Mouse (Mus musculus) thymus, postnatal 0 days (tissue): ENCODE data around the gene Ffar3. TPM values are rescaled to one million over a fixed set of nuclear protein-coding genes. Genes with fewer than 3 reads are reported as not detected.

ENCODE experiments used
- polyA plus RNA-seq: library from polyadenylated mRNA; unstranded; fragments of >200 nt; fragmentation: Nextera tagmentation; extraction: Ambion mirVana; gene quantifications from 2 replicates; pipeline ENCODE4 v1.2.1, GENCODE M21; 2015

Gene Ffar3
- polyA plus RNA-seq, 1 experiment from 2014 or later = not detected

Other genes with a start within 250 kb of the Ffar3 start
- 0.75 and 0.90 TPM in 2 replicates for gene Upk1a, start 243.3 kb downstream of the Ffar3 start, polyA plus RNA-seq
- 989 and 1,078 TPM in 2 replicates for gene Cox6b1, start 230.0 kb downstream of the Ffar3 start, polyA plus RNA-seq
- gene Etv2, start 220.3 kb downstream of the Ffar3 start, polyA plus RNA-seq = not detected in 2 replicates
- 151 and 153 TPM in 2 replicates for gene Rbm42, start 205.9 kb downstream of the Ffar3 start, polyA plus RNA-seq
- gene Haus5, start 191.2 kb downstream of the Ffar3 start, polyA plus RNA-seq = 50.2 and 51.0 TPM in 2 replicates
- not detected in 2 replicates for gene Pmis2, start 184.6 kb downstream of the Ffar3 start, polyA plus RNA-seq
- 0.81 and 1.2 TPM in 2 replicates for gene 2200002J24Rik, start 157.3 kb downstream of the Ffar3 start, polyA plus RNA-seq
- gene Atp4a, start 144.0 kb downstream of the Ffar3 start, polyA plus RNA-seq = 1.4 and 1.5 TPM in 2 replicates
- 173 and 184 TPM in 2 replicates for gene Tmem147, start 126.6 kb downstream of the Ffar3 start, polyA plus RNA-seq
- 0.43 TPM in 1 of 2 replicates, not detected in the other for gene Gapdhs, start 112.5 kb downstream of the Ffar3 start, polyA plus RNA-seq
- gene Sbsn, start 104.7 kb downstream of the Ffar3 start, polyA plus RNA-seq = 2.0 and 4.1 TPM in 2 replicates
- 10.7 and 12.7 TPM in 2 replicates for gene Dmkn, start 92.4 kb downstream of the Ffar3 start, polyA plus RNA-seq
- 36.0 and 39.0 TPM in 2 replicates for gene Krtdap, start 68.3 kb downstream of the Ffar3 start, polyA plus RNA-seq
- gene Ffar2, start 32.4 kb downstream of the Ffar3 start, polyA plus RNA-seq = 0.95 and 1.5 TPM in 2 replicates
- gene Ffar1, start 5.4 kb upstream of the Ffar3 start, polyA plus RNA-seq = not detected in 2 replicates
- 0.40 and 0.99 TPM in 2 replicates for gene Cd22, start 24.2 kb upstream of the Ffar3 start, polyA plus RNA-seq
- gene Mag, start 58.7 kb upstream of the Ffar3 start, polyA plus RNA-seq = 0.42 and 0.46 TPM in 2 replicates
- 2.1 TPM in 2 replicates for gene Hamp2, start 68.5 kb upstream of the Ffar3 start, polyA plus RNA-seq
- 2.4 and 2.9 TPM in 2 replicates for gene Hamp, start 87.9 kb upstream of the Ffar3 start, polyA plus RNA-seq
- 20.7 and 23.6 TPM in 2 replicates for gene Usf2, start 100.6 kb upstream of the Ffar3 start, polyA plus RNA-seq
- 12.7 and 13.8 TPM in 2 replicates for gene Lsr, start 117.3 kb upstream of the Ffar3 start, polyA plus RNA-seq
- gene Fam187b, start 117.6 kb upstream of the Ffar3 start, polyA plus RNA-seq = 1.3 and 1.6 TPM in 2 replicates
- 113 and 125 TPM in 2 replicates for gene Fxyd5, start 186.3 kb upstream of the Ffar3 start, polyA plus RNA-seq
- 0.35 and 0.48 TPM in 2 replicates for gene Fxyd7, start 195.3 kb upstream of the Ffar3 start, polyA plus RNA-seq
- gene Fxyd1, start 201.0 kb upstream of the Ffar3 start, polyA plus RNA-seq = 12.2 and 19.1 TPM in 2 replicates
- gene Lgi4, start 203.2 kb upstream of the Ffar3 start, polyA plus RNA-seq = 0.04 and 0.14 TPM in 2 replicates
- 78.3 and 79.5 TPM in 2 replicates for gene Fxyd3, start 220.5 kb upstream of the Ffar3 start, polyA plus RNA-seq